Mouse (Mus musculus) ovary, adult 2 months (tissue): ENCODE measurements around the gene Gm14406. TPM values are rescaled to one million over a fixed set of nuclear protein-coding genes. Genes with fewer than 3 reads are reported as not detected.

ENCODE experiments used
- polyA plus RNA-seq: library from polyadenylated mRNA; depleted of rRNA; stranded (reverse); fragments of >200 nt; gene quantifications from 2 replicates; pipeline ENCODE4 v1.2.3, GENCODE M21; 2012; rRNA removed

The Gm14406 gene
- polyA plus RNA-seq, result not detected in 2 replicates

DNA sequence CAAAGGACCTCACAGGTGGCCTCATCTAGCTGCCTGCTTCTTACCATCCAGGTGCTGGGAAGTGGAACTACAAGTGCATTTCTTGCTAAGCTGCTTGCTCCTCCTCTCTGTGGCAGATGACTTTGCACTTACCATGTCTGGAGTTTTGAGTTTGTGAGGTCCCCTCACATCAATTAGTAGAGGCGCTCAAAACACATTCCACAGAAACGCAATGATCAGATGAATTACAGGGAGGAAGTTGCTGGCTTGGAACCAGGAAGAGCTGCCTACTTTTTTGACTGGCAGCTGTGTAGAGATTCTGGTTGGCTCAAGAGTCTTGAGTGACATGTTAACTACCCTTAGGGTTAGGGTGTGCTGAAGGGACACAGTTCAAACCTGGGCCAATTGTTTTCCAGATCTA is at the start of gene Gm14406:
Gene Gm14406 (minus strand): TSS at position 213 of the 400 bp plus-strand sequence.

Other genes with a start within 250 kb of the Gm14406 start
- gene Gm14418, start 179.9 kb downstream of the Gm14406 start, polyA plus RNA-seq, result 0.47 and 0.85 TPM in 2 replicates
- gene Zfp970, start 113.5 kb downstream of the Gm14406 start, polyA plus RNA-seq, result 4.2 and 5.1 TPM in 2 replicates
- 0.50 and 0.82 TPM in 2 replicates for gene Gm14403, start 80.0 kb downstream of the Gm14406 start, polyA plus RNA-seq
- 0.51 TPM in 1 of 2 replicates, not detected in the other for gene Gm14322, start 181.1 kb upstream of the Gm14406 start, polyA plus RNA-seq